Mouse (Mus musculus) hindbrain, embryonic 10.5 days (tissue): ENCODE measurements around the gene Rgs3. TPM values are rescaled to one million over a fixed set of nuclear protein-coding genes. Genes with fewer than 3 reads are reported as not detected.
A peak's percentile ranks its signal among the peaks of the same experiment; 100 is the strongest.

Source experiments
- DNase-seq: peaks from one replicate; pipeline ENCODE4 v3.0.0-alpha.2; 2017; ENCODE audit warnings: low spot score
- H3K27ac ChIP-seq: fragments of 300-500 bp; sonication (generic); 2 replicates; pipeline ENCODE4 v1.5.1; 2016; ENCODE audit warnings: mild to moderate bottlenecking, moderate library complexity
- H3K27me3 ChIP-seq: fragments of 300-500 bp; sonication (generic); 2 replicates; pipeline ENCODE4 v1.6.1; 2016; ENCODE audit warnings: mild to moderate bottlenecking; ENCODE audit not compliant: poor library complexity, insufficient read depth, severe bottlenecking
- H3K36me3 ChIP-seq: fragments of 300-500 bp; sonication (generic); 2 replicates; pipeline ENCODE4 v1.6.1; 2016; ENCODE audit warnings: mild to moderate bottlenecking, moderate library complexity
- H3K4me1 ChIP-seq: fragments of 300-500 bp; sonication (generic); replicated peaks from 2 replicates; pipeline ENCODE4 v1.6.1; 2016; ENCODE audit warnings: mild to moderate bottlenecking
- H3K4me3 ChIP-seq: fragments of 300-500 bp; sonication (generic); 2 replicates; pipeline ENCODE4 v1.5.1; 2016; ENCODE audit warnings: mild to moderate bottlenecking, moderate library complexity
- H3K9me3 ChIP-seq: fragments of 300-500 bp; sonication (generic); 2 replicates; pipeline ENCODE4 v1.6.1; 2016; ENCODE audit warnings: mild to moderate bottlenecking, moderate library complexity
- WGBS: fragments of 180-500 bp; shearing (Covaris S2); methylation state at CpG from one replicate; pipeline ENCODE4 v1.1.7; 2016; 5-methylcytosine and 5-hydroxymethylcytosine counted together
- polyA plus RNA-seq: library from polyadenylated mRNA; unstranded; fragments of >200 nt; fragmentation: Nextera tagmentation; extraction: Ambion mirVana; gene quantifications from 2 replicates; pipeline ENCODE4 v1.2.1, GENCODE M21; 2016

Rgs3 gene
- polyA plus RNA-seq, 1 experiment from 2014 or later = 48.6 TPM

- 0 out of 2 replicates have a peak, but pooled peaks cover 2% of the 10 kb centered on the region for H3K27me3 ChIP-seq
- no peaks in the 10 kb centered on the region for H3K9me3 ChIP-seq
- no peak overlapping the region for H3K4me3 ChIP-seq
- peak overlapping the region; percentile 35; the same call in 1 of the 2 replicates for H3K27ac ChIP-seq
- WGBS = 65% methylated on average over 5 of the region's 5 CpGs
- H3K4me1 ChIP-seq = peaks cover 30% of the 10 kb centered on the region
- no peak for DNase-seq
- no peaks in the 10 kb centered on the region for H3K36me3 ChIP-seq
Measured at GRCm38 (mm10) chr4:62594442-62594841, 34.8 kb downstream of the Rgs3 start.

DNA sequence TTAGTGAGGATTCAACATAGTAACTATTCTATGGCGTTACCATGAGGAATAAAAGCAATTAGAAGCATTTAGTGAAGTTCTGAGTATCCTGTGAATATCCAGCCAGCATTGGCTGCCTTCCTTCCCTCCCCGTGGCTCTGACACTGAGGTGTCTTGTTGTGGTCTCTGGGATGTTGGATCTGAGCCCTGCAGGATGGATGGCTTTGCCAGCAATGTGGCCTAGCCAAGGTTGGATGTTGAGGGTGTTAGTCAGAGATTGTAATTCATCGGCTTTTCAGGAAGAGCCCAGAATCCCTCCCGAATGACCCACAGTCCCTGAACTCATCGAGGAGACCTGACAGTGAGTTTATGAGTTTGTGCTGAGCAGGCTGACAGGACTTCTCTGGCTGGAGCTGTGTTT lies 36.4 kb downstream of the Rgs3 start:
- no peak overlapping the region for H3K27ac ChIP-seq
- DNase-seq = no peak
- H3K4me3 ChIP-seq = no peak overlapping the region
- no peaks in the 10 kb centered on the region for H3K9me3 ChIP-seq
- 85% methylated on average over 5 of the region's 5 CpGs for WGBS
- no peaks in the 10 kb centered on the region for H3K36me3 ChIP-seq
- 0 out of 2 replicates have a peak, but pooled peaks cover 2% of the 10 kb centered on the region for H3K27me3 ChIP-seq
- peaks cover 27% of the 10 kb centered on the region for H3K4me1 ChIP-seq

DNA sequence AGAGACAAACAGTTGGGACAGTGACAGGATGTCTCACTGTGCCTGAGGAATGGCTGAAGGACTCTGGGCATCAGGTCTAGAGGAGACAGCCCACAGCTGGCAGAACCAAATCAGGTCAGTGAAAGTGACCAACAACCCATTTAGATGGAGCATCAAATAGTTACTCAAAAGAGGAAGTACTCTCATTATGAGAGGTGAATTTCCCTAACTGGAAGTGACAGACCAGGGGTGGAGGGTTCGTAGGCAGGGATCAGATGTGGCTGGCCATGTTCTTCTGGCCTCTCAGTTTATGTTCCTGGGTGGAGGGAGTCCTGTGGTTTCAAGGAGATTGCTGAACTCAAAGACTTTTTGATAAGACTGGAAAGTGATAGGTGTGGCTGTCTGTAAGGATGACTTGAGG lies 40.9 kb downstream of the Rgs3 start:
- Histone ChIP-seq H3K36me3 (0 out of 2 replicates have a peak, but pooled peaks cover 2% of the 10 kb centered on the region), H3K4me3 (no peak overlapping the region), H3K27me3 (0 out of 2 replicates have a peak, but pooled peaks cover 2% of the 10 kb centered on the region), H3K27ac (no peak overlapping the region), H3K4me1 (peaks cover 10% of the 10 kb centered on the region; the same call in 1 of the 2 replicates), H3K9me3 (no peaks in the 10 kb centered on the region)
- WGBS = 77% methylated on average over 1 of the region's 1 CpGs
- DNase-seq = no peak

- 89% methylated on average over 4 of the region's 4 CpGs for WGBS
- Histone ChIP-seq H3K4me3 (no peak overlapping the region), H3K27me3 (no peaks in the 10 kb centered on the region), H3K4me1 (peaks cover 38% of the 10 kb centered on the region), H3K36me3 (0 out of 2 replicates have a peak, but pooled peaks cover 2% of the 10 kb centered on the region), H3K9me3 (no peaks in the 10 kb centered on the region), H3K27ac (no peak overlapping the region)
- no peak for DNase-seq
Measured at GRCm38 (mm10) chr4:62603607-62604006, 44.0 kb downstream of the Rgs3 start.

GRCm38 (mm10) chr4:62604094-62604493 lies 44.4 kb downstream of the Rgs3 start:
- H3K4me3 ChIP-seq = no peak overlapping the region
- 0 out of 2 replicates have a peak, but pooled peaks cover 2% of the 10 kb centered on the region for H3K36me3 ChIP-seq
- H3K27me3 ChIP-seq = no peaks in the 10 kb centered on the region
- DNase-seq = no peak
- peaks cover 43% of the 10 kb centered on the region for H3K4me1 ChIP-seq
- WGBS = 68% methylated on average over 4 of the region's 4 CpGs
- H3K27ac ChIP-seq = 0 out of 2 replicates have a peak overlapping the region, but pooled peaks have one; percentile 8
- no peaks in the 10 kb centered on the region for H3K9me3 ChIP-seq

DNA sequence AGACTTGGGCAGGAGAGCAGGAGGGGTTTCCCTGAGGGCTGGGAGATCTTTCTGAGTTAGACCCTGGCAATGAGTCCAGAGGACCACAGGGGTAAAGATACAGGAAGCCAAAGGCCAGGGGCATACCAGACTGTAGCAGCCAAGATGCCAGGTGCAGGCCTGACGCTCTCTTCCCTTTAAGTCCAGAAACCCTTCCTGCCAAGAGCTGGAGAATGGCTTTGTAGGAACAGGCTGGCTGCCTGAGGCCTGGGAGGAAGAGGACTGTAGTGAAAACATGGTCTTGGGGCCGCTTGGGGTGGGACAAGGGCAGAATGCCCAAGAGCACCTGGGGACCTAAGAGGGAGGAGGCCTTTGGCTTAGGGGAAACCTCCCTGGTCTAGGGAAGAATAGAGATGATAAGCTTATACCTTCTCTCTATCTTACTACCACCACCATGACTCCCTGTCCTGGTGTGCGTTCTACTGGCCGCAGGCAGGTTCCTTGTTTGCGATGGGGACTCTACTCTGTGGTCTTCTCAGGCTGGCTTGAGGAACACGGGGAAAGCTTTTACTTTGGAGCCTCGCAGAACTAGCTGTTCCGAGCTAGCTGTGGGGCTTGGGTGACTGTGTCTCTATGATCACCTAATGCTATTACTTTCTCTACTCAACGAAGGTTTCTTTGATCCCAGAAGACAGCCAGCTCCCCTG lies 46.4 kb downstream of the Rgs3 start:
- WGBS = 88% methylated on average over 9 of the region's 9 CpGs
- no peaks in the 10 kb centered on the region for H3K27me3 ChIP-seq
- H3K27ac ChIP-seq = peak overlapping the region; percentile 64
- H3K9me3 ChIP-seq = no peaks in the 10 kb centered on the region
- H3K36me3 ChIP-seq = 0 out of 2 replicates have a peak, but pooled peaks cover 2% of the 10 kb centered on the region
- H3K4me3 ChIP-seq = no peak overlapping the region
- DNase-seq = no peak
- H3K4me1 ChIP-seq = peaks cover 55% of the 10 kb centered on the region

DNA sequence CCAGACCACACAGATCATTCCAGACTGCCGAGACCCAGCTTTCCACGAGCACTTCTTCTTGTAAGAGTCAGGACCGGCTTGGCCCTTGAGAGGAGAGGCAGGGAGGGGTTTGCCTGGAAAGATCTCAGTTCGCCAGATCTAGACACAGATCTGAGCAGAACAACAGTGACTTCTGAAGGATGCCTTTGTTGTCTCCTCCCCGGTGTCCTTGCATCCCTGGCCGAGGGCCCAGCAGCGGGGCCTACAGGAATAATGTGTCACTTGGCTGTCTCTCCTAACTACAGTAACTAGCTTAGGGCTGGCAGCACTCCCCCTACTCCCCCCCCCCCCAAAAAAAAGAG lies 46.9 kb downstream of the Rgs3 start:
- H3K27ac ChIP-seq = peak overlapping the region; percentile 64
- H3K9me3 ChIP-seq = no peaks in the 10 kb centered on the region
- no peaks in the 10 kb centered on the region for H3K27me3 ChIP-seq
- peaks cover 55% of the 10 kb centered on the region for H3K4me1 ChIP-seq
- WGBS = 71% methylated on average over 7 of the region's 7 CpGs
- 0 out of 2 replicates have a peak, but pooled peaks cover 2% of the 10 kb centered on the region for H3K36me3 ChIP-seq
- H3K4me3 ChIP-seq = no peak overlapping the region
- no peak for DNase-seq

GRCm38 (mm10) chr4:62606905-62607304 lies 47.3 kb downstream of the Rgs3 start:
- Histone ChIP-seq H3K27me3 (no peaks in the 10 kb centered on the region), H3K36me3 (0 out of 2 replicates have a peak, but pooled peaks cover 2% of the 10 kb centered on the region), H3K4me1 (peaks cover 55% of the 10 kb centered on the region), H3K27ac (peak overlapping the region; percentile 64), H3K9me3 (no peaks in the 10 kb centered on the region), H3K4me3 (no peak overlapping the region)
- WGBS = 77% methylated on average over 7 of the region's 7 CpGs
- no peak for DNase-seq

DNA sequence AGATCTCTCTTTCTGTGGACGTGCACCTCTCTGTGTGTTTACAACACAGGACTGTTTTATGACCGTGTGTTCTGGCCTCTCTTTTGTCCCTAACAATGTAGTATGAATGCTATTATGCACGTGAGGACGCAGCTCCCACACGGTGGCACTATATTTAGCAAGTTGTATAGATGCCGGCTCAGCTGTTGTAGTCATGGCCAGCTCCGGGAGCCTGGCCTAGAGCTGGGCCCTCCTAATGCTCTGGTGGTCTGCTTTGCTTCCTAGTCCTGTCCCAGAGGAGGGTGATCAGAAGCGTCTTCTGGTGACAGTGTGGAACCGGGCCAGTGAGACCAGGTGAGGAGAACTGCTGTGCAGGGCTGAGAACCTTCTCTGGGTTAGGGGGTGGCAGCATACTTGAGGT lies 47.7 kb downstream of the Rgs3 start:
- H3K36me3 ChIP-seq = 0 out of 2 replicates have a peak, but pooled peaks cover 2% of the 10 kb centered on the region
- H3K4me1 ChIP-seq = peaks cover 57% of the 10 kb centered on the region
- H3K27ac ChIP-seq = peak overlapping the region; percentile 51
- no peak overlapping the region for H3K4me3 ChIP-seq
- no peak for DNase-seq
- 67% methylated on average over 9 of the region's 9 CpGs for WGBS
- H3K9me3 ChIP-seq = no peaks in the 10 kb centered on the region
- H3K27me3 ChIP-seq = no peaks in the 10 kb centered on the region

- no peaks in the 10 kb centered on the region for H3K36me3 ChIP-seq
- DNase-seq = no peak
- WGBS = 81% methylated on average over 6 of the region's 6 CpGs
- no peak overlapping the region for H3K4me3 ChIP-seq
- H3K9me3 ChIP-seq = no peaks in the 10 kb centered on the region
- H3K4me1 ChIP-seq = peaks cover 61% of the 10 kb centered on the region
- H3K27ac ChIP-seq = peak overlapping the region; percentile 51
- H3K27me3 ChIP-seq = no peaks in the 10 kb centered on the region
Measured at GRCm38 (mm10) chr4:62607805-62608204, 48.2 kb downstream of the Rgs3 start.

GRCm38 (mm10) chr4:62609333-62609732 lies 49.7 kb downstream of the Rgs3 start:
- Histone ChIP-seq H3K36me3 (no peaks in the 10 kb centered on the region), H3K4me3 (no peak overlapping the region), H3K27ac (peak overlapping the region; percentile 70), H3K9me3 (no peaks in the 10 kb centered on the region), H3K27me3 (no peaks in the 10 kb centered on the region), H3K4me1 (peaks cover 67% of the 10 kb centered on the region)
- no peak for DNase-seq
- 80% methylated on average over 4 of the region's 4 CpGs for WGBS

DNA sequence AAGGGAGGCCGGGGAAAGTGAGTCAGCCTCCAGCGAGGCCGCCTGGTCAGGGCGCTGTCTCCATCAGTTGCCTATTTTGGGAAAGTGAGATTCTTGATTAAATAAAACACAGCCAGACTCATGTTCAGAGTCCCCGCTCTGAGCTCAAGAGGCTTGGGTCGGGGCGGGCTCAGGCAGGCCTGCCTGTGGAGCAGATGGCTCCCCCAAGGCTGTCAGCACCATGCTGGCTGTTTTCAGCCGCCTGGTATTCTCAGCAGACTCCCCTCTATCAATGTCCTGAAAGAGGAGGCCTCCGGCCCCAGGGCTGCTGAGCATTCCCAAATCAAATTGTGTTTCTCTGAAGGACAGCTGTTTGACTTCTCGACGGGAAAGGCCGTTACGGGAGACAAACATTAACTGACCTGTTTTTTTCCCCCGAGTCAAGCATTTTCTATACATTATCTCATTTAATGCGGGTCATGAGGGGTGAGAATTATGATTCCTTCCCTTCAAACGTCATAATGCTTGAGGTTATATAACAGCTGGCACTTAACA lies 50.6 kb downstream of the Rgs3 start:
- H3K27ac ChIP-seq = peak overlapping the region; percentile 70; the same call in 1 of the 2 replicates
- H3K4me3 ChIP-seq = no peak overlapping the region
- WGBS = 55% methylated on average over 16 of the region's 16 CpGs
- no peaks in the 10 kb centered on the region for H3K36me3 ChIP-seq
- H3K27me3 ChIP-seq = 0 out of 2 replicates have a peak, but pooled peaks cover 3% of the 10 kb centered on the region
- no peaks in the 10 kb centered on the region for H3K9me3 ChIP-seq
- H3K4me1 ChIP-seq = peaks cover 70% of the 10 kb centered on the region
- DNase-seq = peak; percentile 46
